Mouse (Mus musculus) testis, adult 2 months (tissue): ENCODE results near the gene Ermap.

ENCODE experiments used
- CTCF ChIP-seq: fragments of 200-500 bp; IDR thresholded peaks from 2 replicates; pipeline ENCODE4 v1.5.1; 2012; ENCODE audit warnings: low read depth, mild to moderate bottlenecking, inconsistent platforms, low read length, moderate library complexity; ENCODE audit not compliant: control insufficient read depth, insufficient read depth, insufficient replicate concordance
- POLR2A ChIP-seq: fragments of 200-500 bp; IDR thresholded peaks from 2 replicates; pipeline ENCODE4 v1.6.1; 2012; ENCODE audit warnings: low read depth, mild to moderate bottlenecking, inconsistent platforms, low read length, moderate library complexity; ENCODE audit not compliant: control insufficient read depth

DNA sequence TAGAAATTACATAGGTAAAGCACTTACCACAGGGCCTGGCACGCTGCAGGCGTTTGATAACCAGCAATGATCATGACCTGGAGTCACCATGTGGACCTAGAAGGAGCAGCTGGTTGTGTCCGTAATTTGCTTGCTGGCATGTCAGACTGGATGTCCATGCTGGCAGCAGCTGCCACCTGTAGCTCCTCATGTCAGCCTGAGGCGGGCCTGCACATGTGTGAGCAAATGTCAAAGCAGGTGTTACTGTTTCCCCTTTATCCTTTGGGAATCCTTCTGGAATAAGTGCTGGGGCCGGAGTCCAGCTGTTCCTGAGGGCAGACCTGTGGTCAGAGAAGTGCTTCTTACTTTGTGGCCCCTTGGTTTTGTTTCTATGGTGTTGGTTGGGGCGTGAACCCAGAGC, 8.3 kb upstream of the Ermap start:
- no peak for TF ChIP-seq POLR2A
- no peak for TF ChIP-seq CTCF
